Mouse (Mus musculus): Measurements from ENCODE around the gene Ablim1.
A peak's percentile ranks its signal among the peaks of the same experiment; 100 is the strongest.

The Ablim1 gene

DNA sequence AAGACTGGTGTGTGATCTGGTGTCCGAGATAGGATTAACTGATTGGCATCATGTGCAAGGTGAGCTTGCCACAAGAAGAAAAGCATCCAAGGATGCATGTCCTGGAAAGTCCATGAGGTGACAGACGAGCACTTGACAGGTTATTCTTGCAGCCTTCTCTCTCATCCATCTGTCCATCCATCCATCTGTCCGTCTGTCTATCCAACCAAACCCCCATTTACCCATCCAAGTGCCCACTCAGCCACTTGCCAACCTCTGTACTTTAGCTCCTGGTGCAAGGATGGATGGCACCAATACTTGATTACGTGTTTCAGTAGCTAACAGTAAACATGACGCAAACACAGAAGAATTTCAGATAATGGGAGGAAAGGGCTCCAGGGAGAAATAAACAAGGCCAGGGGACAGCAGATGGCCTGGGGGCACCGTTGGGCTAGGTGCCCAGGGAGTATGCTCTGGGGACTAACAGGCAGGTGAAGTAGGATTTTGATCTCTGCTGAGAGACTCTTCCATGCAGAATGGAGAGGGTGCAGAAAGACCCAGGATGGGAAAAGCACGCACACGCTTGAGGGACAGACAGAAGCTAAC lies 202.4 kb downstream of the Ablim1 start:
- no peak for DNase-seq (ENCODE audit: inconsistent age in 2 of 2, low spot score in 1 of 2)

DNA sequence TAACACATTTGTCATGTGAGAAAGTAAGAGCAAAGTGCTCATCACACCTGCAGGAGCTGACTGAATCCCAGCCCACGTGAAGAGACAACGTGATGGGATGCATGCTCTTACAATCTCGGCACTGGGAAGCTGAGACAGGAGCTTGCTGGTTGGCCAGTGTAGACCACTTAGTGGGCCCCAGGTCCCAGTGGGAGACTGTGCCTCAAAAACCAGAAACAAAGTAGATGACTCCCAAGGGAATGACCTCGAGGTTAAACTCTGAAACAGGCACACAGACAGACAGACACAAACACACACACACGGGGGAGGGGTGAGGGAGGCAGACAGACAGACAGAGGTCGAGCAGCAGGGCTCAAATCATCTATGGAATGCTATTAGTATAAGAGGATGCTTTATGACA lies 203.4 kb downstream of the Ablim1 start:
- DNase-seq (ENCODE audit: inconsistent age in 2 of 2, low spot score in 1 of 2) = no peak

DNA sequence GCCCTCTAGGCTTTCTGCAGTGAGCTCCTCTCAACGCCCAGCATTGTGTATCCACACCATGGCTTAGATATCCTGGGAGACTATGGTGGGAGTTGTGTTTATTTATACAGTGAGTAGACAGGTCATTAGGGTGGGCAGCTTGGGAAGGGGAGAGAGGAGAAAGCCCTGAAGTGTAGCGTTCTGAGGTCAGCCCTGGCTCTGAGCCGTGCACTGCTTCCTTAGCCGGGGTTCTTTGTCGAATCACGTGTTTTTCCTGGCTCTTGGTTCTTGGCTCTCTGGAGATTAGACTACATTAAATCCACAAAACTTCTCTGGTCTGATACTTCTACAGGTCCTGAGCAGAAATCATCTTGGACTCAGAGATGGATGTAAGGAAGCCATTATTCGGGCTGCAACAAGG lies 205.1 kb downstream of the Ablim1 start:
- no peak for DNase-seq (ENCODE audit: inconsistent age in 2 of 2, low spot score in 1 of 2)

DNA sequence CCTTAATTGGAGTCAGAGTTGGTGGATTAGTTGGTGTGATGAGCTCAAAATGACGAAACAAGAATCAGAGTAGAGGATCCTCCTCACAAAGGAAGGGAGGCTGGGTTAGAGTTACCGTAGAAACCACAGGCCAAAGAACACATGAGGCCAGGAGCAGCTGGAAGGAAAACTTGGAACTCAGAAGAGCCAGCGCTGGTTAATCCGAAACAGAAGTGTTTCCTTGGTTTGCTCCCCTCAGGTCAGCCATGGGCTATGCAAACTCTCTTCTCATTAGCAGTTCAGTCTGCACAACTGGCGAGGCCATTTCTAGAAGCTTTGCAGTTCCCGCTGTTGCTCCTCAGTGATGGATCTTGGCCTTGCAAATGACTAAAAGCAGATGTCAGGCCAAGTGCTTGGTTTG lies 208.2 kb downstream of the Ablim1 start:
- DNase-seq (ENCODE audit: inconsistent age in 2 of 2, low spot score in 1 of 2) = no peak

DNA sequence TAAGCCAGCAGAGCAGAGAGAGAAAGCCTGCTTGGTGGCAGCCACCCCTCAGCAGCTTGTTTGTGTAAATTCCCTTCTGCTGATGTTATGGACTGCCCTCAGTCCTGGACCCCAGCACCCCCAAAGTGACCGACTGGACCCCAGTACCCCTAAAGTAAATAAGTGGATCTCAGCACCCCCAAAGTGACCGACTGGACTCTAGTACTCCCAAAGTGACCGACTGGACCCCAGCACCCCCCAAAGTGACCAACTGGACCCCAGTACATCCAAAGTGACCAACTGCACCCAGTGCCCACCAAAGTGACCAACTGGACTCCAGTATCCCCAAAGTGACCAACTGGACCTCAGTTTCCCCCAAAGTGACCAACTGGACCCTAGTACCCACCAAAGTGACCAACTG lies 208.7 kb downstream of the Ablim1 start:
- no peak for DNase-seq (ENCODE audit: inconsistent age in 2 of 2, low spot score in 1 of 2)

DNA sequence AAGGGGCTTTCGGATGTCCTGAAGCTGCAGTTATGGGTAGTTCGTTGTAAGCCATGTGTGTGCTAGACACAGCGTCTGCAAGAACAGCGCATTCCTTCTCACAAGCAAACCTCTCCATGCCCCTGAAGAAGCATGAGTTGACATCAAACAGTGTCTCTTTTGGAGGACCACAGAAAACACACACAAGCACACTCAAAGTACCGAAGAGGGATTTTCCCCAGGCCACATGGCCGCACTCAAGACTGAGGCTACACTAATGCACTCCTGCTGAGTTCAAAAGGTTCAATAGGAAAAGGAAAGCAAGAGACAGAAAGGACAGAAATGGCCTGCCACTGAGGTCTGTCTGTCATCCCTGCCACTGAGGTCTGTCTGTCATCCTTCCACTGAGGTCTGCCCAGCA lies 209.6 kb downstream of the Ablim1 start:
- no peak for DNase-seq (ENCODE audit: inconsistent age in 2 of 2, low spot score in 1 of 2)

DNA sequence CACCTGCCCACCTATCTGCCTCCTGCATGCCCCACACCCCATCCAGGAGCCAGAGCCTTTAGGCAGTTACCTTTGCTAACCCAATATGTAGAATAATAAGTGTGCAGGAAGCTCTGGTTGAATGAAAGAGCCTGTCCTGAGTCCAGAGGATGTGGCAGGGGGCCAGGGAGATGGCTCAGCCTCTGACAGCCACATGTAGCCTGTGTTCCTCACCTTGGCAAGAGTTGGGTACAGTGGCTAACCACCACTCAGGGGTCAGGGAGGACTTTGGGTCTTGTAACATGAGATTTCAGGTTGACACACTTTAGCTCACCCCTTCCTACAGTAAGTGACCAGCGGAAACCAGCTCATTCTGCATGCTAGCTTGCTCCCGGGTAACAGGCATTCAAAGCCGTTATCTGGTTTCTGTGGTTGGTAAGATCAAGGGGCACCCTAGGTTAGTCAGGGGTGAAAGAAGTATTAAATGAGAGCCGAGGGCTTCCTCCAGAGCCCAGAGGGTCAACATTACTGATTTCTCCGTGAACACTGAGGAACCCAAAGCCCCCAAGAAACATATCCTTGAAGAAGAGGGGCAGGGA lies 210.5 kb downstream of the Ablim1 start:
- no peak for DNase-seq (ENCODE audit: inconsistent age in 2 of 2, low spot score in 1 of 2)

DNA sequence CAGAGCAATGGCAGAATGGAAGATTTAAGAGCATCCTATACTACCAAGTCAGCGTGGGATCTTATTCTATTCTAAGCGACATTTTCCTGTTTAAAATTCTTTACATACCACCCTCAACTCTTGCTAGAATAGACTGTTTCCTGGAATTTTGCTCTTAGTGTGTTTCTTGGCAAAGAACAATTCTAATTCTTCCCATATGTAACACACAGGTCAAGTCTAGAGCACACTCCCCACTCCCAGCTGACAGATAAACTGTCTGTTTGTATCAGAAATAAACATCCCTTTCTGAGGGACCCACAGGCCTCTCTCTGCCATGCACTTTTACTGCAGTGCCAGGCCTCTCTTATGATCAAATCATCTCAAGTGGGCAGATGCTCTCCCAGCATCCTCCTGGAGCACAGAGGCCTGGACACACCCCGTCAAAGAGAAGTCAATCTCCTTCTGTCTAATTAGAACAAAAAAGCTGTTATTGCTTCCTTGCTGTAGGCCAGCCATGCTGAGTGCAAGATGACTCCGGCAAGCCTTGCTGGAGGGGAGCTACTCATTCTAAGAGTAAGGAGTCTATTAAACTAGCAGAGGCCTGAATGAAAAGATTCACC lies 211.3 kb downstream of the Ablim1 start:
- DNase-seq (ENCODE audit: inconsistent age in 2 of 2, low spot score in 1 of 2) = no peak

DNA sequence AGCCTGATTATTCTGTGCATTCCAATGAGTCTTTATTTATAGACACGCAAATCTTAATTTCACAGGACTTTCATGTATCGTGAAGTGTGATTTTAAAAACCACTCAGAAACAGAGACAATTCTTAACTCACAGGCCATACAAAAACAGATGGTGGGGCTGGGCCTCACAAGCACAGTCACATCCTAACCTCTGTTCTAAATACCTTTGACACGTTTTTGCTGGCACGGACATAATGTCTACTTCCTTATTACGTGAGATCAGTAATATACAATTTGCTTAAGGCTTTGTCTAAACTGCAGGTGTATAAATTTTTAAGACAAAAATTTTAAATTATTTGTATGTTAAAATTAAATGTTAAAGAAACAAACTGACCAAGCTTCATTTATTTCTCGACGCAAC lies 212.7 kb downstream of the Ablim1 start:
- DNase-seq (ENCODE audit: inconsistent age in 2 of 2, low spot score in 1 of 2) = no peak

DNA sequence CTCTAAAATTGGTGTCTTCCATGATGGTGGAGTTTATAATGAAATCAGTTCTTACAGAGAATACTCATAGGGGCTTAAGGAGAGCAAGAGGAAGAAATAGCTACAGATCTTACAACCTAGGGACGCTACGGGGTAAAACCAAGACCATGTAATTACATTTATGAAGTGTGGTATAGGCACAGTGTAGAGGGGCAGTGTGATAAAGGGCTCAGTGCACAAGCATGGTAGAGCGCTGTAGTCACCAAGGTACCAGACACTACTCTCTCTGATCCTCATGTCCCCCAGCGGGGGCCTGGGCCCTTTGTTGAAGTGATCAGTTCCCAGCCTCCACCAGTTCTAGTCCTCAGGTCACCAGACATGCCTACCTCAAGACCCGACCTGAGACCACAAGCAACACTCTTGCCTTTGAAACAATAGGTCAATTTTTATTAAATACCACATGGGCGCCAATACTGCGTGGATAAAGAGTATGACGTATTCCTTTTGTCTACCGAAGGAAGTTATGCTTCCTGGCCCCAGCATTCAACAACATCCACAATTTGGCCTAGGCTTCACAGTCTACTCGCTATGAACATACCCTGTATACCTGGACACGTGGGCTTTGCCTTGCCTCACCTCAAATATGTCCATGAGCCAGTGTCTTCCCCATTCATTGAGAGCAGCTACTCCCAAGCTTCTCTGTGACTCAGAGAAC lies 213.8 kb downstream of the Ablim1 start:
- DNase-seq (ENCODE audit: inconsistent age in 2 of 2, low spot score in 1 of 2) = no peak

DNA sequence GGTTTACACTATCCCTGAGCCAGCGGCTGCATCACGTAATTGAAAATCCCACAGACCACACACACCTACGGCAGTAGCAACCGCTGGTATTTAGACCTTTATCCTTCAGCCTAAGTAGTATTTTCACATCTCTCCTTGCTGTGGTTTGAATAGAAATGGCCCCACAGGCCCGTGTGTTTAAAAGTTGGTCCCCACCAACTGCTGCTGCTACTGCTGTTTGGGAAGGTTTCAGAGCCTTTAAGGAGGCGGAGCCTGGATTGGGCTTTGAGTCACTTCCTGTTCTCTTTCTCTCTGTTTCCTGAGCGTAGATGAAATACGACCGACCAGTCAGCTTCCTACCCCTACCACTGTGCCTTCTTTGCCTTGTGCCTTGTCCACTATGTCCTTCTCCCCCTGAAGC lies 214.7 kb downstream of the Ablim1 start:
- no peak for DNase-seq (ENCODE audit: inconsistent age in 2 of 2, low spot score in 1 of 2)

DNA sequence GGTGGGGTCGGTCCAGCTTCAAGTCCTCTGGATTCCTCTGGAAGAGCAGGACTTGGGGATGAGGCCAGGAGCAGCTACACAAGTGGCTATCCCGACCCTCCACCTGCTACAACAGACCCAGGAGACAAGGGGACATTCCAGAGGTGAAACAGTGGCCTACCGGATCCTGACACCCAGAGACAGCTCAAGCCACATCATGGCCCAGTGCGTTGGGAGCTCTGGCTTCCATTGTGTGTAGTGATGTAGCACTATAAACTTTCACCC lies 215.7 kb downstream of the Ablim1 start:
- no peak for DNase-seq (ENCODE audit: inconsistent age in 2 of 2, low spot score in 1 of 2)

DNA sequence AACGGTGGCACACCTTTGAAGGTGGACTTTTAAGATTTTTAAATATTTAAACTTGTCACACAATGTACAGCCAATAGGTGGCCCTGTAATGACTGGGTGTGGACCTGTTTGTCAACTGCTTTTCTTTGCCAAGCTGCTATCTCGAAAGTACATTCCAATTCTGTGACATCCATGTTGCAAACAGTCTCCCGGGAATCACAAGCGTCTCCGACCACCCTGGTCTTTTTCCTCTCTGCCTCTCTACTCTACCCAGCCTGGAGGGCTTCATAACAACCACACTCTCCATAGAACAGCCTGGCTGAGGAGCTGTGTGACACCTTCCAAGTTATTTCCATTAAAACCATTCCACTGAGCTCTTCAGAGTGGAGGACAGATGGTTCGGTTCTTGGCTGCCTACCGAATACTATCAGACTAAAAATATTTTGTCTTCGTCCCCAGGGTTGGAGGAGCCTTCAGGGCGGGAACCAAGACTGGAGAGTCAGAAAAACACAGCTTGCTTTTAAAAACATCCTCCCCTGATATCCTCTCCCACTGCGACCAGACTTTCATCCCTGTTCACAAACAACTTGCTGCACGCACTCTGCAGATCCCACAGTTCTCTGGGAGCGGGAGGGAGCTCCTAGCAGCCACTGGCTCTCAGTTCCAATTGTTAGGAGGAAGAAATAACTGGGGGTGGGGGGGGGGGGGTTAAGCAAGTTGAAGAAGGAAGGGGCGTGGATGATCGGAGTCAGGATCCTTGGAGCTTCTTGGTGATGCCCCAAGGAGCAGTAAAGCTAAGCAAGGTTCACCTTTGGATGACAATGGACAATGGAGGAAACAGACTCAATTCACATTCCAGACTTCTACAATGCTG lies 216.3 kb downstream of the Ablim1 start:
- peak; percentile 21 to 60 for DNase-seq (ENCODE audit: inconsistent age in 2 of 2, low spot score in 1 of 2)

DNA sequence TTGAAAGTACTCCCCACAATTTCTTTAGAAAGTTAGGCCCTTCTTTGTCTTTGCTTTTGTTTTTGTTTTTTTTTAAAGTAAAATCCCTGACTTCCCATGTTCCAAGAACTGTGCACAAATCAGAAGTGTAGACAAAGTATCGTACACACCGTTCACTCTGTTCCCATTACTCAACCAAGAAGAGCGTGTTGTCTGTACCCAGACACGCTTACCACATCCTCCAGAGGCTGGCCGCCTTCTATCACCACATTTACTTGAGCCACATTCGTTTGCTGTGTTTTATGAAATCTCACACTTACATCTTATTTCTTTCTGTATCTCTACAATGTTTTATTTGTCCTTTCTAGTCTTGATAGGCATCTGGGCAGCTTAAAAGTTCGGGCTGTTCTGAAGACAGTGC lies 219.4 kb downstream of the Ablim1 start:
- DNase-seq (ENCODE audit: inconsistent age in 2 of 2, low spot score in 1 of 2) = no peak

DNA sequence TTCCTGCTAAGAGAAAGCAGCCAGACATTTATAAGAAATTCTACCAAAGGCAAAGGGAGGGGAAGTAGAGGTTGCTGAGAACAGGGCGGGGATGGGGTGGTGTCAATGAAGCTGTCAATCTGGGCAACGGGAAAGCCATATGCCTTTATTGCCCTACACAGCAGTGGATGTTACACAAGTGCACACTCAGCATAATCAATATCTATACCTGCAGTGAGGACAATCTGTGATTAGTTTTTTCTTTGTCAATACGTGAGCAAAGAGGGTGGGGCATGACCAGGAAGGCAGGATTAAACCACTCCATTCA lies 221.1 kb downstream of the Ablim1 start:
- DNase-seq (ENCODE audit: inconsistent age in 2 of 2, low spot score in 1 of 2) = no peak

DNA sequence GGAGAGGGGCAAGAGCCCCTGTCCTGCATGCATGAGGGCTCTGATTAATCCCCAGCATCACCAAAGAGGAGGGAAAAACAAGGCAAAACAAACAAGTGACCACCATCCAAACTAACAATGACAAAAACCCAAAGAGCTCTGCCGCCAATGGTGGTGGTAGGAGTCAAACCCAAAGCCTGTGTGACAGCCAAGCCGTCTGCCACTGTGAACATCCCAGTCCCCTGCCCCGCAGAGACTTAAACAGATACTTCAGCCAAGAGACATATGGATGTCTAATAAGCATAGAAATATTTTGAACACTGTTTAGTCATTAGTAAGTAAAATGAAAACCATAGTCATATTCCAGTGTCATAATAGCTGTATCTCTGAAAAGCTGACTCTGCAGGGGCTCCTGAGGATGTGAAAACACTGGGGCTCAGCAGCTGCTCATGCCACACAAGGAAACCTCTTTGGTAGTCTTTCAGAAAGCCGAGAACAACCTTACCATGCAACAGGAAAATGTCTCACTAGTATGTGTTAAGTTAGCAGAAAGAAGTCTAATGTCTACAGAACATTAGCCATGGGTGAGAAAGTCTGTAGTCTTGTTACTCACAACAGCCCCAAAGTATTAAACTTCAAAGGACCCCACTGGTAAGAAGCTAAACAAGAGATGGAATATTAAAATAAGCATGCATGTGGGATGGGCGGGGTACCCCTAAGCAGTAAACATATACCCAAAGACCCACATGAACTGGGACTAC lies 221.6 kb downstream of the Ablim1 start:
- no peak for DNase-seq (ENCODE audit: inconsistent age in 2 of 2, low spot score in 1 of 2)

DNA sequence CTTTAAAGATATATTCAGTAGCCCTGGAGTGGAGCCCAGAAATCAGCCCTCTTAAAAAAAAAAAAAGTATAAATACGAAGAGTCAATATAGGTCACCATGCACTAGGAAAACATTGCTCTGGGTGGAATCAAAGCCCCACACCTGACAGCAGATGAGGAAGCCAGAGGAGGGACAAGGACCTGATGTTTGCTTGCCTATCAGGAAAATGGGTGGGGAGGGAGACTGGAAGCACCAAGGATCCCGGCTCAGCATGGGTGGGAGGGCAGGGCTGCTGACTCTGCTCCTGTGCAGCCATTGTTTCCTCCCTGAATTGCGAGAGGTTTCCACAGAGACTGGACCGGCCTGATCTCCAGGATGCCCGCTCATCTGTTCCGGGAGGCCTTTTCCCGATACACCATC lies 223.4 kb downstream of the Ablim1 start:
- no peak for DNase-seq (ENCODE audit: inconsistent age in 2 of 2, low spot score in 1 of 2)

DNA sequence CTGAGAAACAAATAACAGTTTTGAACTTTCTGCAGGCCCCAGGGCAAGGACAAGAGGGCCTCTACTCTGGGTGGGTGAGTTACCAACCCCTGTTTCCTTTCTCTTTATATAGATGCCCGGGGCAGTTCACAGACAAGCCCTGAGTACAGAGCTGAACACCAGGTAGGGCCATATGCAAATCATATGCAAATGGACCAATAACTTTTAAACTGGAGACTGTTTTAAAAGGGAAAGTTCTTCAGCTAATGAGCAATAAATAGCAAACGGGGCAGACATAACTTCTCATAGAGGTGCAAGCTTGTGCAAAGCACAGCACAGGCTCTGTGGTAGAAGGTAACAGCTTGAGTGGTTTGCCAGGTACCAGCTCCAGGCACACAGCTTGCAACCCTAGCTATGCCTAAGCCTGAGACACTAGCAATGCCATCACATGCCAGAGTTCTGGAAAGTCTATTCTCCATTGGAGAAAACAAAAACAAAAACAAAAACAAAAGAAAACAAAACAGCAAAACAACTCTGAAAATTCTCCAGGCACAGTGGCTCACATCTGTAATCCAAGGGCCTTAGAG lies 225.8 kb downstream of the Ablim1 start:
- no peak for DNase-seq (ENCODE audit: inconsistent age in 2 of 2, low spot score in 1 of 2)

DNA sequence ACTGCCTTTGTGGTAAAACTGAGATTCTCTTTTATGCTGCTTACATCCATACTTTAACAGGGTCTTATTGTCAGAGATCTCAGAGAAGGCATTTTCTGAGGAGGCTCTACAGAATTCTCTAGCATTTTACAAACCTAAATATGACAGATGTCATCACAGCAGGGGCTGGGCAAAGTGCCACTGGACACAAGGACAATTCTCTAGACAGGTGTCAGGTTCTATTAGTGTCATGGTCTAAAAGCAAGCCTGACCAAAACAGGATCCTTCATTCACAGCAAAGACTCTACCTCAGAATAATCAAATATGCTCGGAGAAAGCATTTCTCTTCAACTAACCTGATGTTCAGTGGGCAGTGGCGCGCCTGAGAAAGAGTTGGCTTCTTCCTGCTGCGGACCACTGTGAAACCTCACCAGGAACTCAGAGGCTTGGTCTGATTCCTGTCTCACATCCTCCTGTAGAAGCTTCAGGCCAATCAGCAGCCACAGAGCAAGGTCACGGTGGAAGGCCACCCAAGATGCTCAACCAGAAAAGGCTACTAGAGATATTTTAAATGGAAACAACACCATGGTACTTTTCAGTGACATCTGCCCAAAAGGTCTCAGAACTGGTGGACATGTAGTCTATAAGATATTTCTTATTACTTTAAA lies 230.1 kb downstream of the Ablim1 start:
- no peak for DNase-seq (ENCODE audit: inconsistent age in 2 of 2, low spot score in 1 of 2)

DNA sequence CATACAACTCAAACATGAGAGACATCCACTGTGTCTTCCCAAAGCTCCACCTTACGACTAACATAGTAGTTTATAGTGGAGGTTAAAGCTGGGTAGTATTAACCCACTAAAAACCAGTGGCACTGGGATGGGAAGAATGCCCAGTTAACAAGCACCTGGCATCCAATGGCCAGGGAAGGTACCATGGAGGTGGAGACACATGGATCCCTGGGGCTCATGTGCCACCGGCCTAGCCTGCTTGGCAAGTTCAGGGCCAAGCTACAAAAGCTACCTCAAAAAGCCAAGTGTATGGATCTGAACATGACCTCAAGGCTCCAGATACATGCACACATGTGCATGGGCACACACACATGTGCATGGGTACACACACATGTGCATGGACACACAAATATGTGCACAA lies 230.8 kb downstream of the Ablim1 start:
- no peak for DNase-seq (ENCODE audit: inconsistent age in 2 of 2, low spot score in 1 of 2)

DNA sequence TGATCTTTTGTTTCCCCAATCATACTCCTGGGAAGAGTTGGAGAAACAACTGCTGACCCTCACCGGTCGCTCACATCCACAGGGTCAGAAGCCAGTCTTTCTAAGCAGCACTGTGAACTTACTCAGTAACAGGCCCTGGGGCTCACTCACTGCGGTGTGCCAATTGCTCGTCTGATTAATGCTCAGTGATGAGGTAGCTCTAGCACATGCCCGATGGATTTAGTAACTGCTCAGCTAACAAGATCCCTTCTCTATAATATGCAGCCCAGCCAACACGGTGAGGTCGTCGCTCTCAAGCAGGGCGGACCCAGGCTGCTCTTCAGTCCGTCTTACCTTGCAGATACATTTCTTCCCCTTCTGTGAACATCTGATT lies 231.6 kb downstream of the Ablim1 start:
- DNase-seq (ENCODE audit: inconsistent age in 2 of 2, low spot score in 1 of 2) = no peak
